Mouse (Mus musculus): ENCODE data around the gene Gucy1a1. TPM values are rescaled to one million over a fixed set of nuclear protein-coding genes. Genes with fewer than 3 reads are reported as not detected.
"Not testable (repeated sequence)": the region's sequence is repeated elsewhere in the genome, so short reads cannot be mapped to it uniquely, and the experiment has no call there.

Gene Gucy1a1
- 1 to 10 TPM; 3.4 to 6.0 (median 4.7) TPM for total RNA-seq (2022)

GRCm38 (mm10) chr3:82145126-82145901, at the start of gene Gucy1a1:
Gene Gucy1a1 (minus strand): TSS chr3:82145789.
- no peak for DNase-seq (ENCODE audit: low spot score in 2 of 2)

DNA sequence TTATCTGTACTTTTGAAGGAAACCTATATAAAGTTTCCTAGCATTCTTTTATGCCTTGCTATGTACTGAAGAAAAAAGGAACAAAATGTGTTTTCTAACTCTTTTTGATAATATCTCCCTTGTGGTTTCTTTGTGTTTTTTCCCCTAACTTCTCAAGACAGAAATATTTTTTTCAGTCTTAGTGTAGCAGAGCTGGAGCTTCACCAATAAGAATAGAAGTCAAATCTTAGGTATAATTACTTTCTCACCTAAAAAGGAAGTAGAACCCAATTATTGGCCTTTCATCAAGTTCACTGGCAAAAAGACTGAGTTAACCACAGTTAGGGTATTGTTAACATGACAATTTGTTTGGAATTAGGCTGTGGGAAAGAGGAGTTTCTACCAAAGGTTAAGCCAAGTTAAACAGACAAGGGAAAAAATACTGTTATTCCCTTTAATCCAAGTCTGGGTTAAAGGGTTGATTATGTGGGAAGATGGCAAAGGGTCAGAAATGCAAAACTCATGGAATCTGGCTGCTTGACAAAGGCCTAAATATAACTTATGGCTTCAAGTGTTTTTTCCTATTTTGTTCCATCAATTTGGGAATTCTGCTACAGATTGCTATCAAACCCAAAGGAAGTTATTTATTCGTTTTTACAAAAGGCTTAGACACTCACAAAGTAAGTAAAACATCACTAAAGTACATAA, 46.1 kb upstream of the Gucy1a1 start:
- no peak for DNase-seq (ENCODE audit: low spot score in 2 of 2)

DNA sequence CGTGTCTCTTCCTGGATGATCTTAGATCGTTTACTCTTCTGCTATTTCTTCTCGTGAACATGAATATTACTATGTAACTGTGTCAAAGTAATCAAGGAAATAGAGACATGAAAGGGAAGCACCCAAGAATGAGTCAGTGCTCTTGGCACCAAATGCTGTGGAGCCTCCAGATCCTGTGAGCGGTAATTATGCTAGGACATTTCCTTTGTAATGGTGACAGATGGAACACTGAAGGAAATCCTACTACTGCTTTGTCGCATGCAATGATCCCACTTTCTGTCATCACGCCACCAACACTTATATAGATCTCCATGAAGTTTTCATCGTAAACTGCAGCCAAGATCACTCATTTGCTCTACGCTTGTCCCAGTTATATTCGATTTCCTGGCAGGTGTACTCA, 40.0 kb upstream of the Gucy1a1 start:
- DNase-seq (ENCODE audit: low spot score in 2 of 2) = no peak

DNA sequence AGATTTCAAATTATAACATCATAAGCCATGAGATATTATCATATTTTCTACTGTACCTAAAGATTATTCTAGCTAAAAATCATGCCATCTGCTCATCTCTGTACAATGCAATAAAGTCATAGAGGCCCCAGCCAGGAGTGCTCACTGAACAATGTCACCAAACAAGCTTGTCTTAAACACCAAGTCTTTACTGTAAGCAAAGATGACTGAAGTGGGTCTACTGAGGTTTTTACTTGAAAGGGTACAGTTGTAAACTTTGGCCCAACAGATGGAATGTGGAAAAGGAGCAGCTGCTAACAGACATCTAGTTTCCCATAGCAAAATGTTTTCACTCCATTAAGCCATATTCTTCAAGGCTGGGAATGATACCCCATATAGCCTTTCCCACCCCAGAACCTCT, 35.9 kb upstream of the Gucy1a1 start:
- DNase-seq (ENCODE audit: low spot score in 2 of 2) = no peak

GRCm38 (mm10) chr3:82180253-82180652, 34.7 kb upstream of the Gucy1a1 start:
- no peak for DNase-seq (ENCODE audit: low spot score in 2 of 2)

DNA sequence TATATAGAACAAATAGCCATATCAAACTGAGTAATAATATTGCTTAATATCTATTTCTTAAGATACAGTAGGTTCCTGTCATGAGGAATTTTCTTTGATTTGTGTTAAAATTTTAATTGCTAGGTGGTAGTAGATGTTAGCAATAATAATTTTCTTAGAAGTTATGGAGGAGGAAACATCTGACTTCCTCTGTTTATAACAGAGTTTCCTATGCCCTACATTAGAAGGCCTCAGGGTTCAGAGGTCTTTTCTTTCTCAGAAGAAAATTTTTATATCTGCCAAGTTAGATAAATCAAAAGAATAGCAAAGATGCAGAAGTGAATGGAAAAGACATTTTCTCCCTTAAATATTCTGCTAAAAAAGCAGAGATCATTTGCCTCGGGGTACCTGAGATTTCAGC, 29.9 kb upstream of the Gucy1a1 start:
- DNase-seq (ENCODE audit: low spot score in 2 of 2) = no peak

DNA sequence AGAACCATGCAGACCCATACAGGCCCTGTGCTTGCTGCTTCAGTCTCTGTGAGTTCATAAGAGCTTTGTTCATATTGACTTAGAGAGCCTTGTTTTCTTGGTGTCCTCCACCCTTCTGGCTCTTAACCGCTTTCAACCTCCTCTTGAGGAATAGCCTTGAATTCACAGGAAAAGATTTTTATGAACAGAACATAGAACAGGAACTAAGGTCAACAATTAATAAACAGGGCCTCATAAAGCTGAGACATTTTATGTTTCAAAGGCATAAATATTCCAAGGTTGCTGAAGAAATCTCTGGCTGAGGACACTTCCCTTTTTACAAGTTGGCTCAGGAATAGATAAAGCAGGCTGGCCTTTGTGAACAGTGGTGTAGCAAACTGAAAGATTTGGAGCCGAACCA, 21.5 kb upstream of the Gucy1a1 start:
- no peak for DNase-seq (ENCODE audit: low spot score in 2 of 2)

DNA sequence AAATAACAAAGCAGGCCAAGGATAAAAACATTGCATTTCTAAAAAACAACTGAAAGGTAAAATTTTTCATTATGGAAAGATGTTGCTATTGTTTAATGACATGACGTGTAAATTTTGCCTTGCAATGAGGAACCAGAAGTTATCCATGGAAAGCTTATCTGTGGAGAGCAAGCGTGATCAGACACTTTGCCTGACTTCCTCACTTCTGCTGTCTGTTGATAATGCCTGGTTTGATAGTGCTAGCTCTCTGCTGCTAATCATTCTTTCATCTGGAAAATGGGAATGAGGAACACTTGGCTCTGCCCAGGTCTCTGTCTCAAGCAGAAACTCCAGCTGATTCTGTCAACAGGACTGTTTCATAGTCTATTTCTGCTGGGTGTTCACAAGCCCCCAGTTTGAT, 20.3 kb upstream of the Gucy1a1 start:
- DNase-seq (ENCODE audit: low spot score in 2 of 2) = no peak

DNA sequence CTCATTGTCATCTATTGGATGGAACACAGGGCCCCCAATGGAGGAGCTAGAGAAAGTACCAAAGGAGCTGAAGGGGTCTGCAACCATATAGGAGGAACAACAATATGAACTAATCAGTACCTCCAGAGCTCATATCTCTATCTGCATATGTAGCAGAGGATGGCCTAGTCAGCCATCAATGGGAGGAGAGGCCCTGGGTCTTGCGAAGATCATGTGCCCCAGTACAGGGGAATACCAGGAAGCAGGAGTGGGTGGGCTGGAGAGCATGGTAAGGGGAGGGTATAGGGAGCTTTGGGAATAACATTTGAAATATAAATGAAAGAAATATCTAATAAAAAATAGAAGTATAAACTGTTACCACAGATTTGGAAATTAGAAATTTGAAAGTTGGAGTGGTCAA, 17.4 kb upstream of the Gucy1a1 start:
- not testable (repeated sequence) for DNase-seq (ENCODE audit: low spot score in 2 of 2)

DNA sequence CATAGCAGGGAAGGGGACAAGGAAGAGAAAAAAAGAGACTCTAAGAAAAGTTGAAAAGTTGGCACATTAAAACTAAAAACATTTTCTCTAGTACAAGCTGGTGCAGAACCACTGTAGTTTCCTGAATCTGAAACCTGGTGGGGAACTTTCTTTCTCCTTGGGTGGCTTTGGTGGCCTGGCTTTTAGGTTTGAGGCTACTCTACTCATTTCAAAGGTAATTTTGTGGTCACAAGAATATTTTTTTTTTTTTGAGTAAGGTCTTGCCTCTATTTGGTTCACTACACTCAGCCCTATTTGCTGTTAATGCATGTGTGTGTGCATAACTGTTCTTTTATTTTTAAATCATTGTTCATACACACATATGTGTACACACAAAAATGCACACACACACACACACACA, 389 bp upstream of the Gucy1a1 start:
- no peak for DNase-seq (ENCODE audit: low spot score in 2 of 2)

- DNase-seq (ENCODE audit: low spot score in 2 of 2) = no peak
Observed at GRCm38 (mm10) chr3:82144725-82145125, 864 bp downstream of the Gucy1a1 start.

DNA sequence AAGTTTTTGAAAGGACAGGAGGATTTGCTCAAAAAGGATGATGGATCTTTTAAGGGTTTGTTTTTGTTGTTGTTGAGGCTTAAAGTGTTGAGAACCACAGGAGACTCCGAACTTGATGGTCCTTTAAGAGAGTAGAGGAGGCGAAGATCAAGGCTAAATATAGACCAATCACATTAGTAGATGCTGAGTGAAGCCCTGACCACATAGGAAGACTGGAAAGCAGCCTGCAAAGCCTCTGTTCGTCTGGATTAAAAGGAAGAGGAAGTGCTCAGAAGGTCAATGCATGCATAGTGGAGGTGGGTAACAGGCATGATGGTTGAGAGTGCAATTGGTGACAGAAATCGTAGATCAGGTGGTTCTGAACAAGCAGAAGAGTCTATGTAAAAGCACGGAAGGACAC, 4.8 kb downstream of the Gucy1a1 start:
- no peak for DNase-seq (ENCODE audit: low spot score in 2 of 2)

GRCm38 (mm10) chr3:82138002-82138667, 7.5 kb downstream of the Gucy1a1 start:
- no peak for DNase-seq (ENCODE audit: low spot score in 2 of 2)

DNA sequence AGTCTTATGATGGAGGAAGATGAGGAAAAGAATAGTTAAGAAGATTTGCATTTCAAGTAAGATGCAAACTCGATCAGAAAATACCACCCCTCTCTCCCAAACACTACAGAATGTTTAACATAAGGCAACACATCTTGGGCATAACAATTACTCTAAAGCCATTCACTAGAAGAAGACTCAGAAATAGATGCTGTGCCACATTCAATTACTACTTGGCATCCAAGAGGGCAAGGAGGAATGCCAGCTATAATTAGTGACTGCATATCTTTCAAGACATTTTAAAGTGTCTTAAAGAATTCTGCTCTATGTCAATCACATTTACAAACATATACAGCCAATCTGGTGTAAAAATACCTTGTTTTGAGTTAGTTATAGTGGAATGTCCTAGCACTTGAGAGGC, 10.1 kb downstream of the Gucy1a1 start:
- DNase-seq (ENCODE audit: low spot score in 2 of 2) = no peak

DNA sequence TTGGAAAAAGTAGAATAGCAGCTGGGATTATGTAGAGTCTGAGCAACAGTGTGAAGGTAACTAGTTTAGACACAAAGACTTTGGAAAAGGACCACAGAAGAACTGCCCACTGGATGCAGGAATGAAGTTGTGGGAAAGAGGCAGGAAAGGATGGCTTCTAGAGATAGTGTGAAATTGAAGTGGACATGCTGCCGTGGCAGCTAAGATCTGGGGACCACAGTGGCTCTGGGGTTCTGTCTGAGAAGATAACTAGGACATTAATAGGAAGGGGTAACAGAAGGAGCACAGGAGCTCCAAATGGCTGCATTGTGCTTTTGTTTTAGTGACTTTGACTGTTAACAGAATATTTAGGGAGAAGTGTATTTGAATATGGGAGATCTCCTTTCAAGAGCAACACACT, 16.3 kb downstream of the Gucy1a1 start:
- no peak for DNase-seq (ENCODE audit: low spot score in 2 of 2)

- no peak for DNase-seq (ENCODE audit: low spot score in 2 of 2)
Observed at GRCm38 (mm10) chr3:82124567-82124966, 21.0 kb downstream of the Gucy1a1 start.

DNA sequence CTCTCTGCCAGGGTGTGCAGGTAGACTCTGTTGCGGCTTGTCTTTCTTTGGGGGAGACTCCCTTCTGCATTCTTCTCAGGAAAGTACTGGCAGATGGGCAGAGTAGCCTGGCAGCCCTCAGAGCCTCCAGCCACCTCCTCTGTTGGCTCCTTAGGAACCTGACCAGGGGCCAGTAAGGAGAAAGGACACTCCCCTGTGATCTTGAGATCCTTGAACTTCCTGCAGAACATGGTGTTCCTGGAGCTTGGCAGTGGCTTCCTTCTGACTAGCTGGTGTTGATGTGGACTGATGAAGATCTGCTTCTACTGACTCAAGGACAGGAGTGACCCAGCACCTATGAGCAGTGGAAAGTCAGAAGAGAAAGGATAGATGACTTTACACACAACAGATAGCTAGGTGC, 26.7 kb downstream of the Gucy1a1 start:
- DNase-seq (ENCODE audit: low spot score in 2 of 2) = no peak

DNA sequence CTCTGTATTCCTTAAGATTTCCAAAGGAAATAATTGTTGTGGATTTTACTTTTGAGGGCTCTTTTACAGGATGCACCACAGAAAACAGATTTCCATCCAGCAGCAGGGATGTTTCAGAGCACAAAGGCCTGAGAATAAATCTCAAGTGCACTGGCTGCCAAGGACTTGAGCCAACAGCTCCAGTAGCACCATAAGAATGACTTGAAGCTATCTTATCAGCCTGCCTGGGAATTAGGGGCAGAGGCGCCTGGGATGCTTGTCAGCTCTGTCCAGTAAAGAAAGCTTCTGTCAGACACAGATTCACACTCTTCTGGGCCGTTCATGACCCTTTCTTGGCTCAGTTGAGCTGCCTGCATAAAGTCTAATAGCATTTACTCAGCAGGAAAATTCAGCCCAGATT, 33.1 kb downstream of the Gucy1a1 start:
- DNase-seq (ENCODE audit: low spot score in 2 of 2) = no peak

DNA sequence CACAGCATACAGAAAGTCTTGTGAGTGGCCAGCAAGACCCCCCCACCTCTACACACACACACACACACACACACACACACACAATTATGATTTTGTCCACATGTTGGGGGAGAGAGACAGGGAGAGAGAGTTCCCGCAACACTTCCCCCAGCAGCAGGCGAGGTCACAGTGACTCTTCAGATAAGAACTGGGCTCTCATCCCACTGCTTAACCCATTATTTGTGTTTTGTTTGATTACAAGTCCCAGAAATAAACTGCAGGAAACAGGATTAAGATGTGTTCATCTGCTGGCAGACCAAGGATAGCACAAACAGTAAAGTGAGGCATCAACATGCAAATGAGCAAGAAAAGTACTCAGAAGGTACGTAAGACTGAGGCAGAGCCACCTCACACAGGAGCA, 33.6 kb downstream of the Gucy1a1 start:
- DNase-seq (ENCODE audit: low spot score in 2 of 2) = no peak

- no peak for DNase-seq (ENCODE audit: low spot score in 2 of 2)
Observed at GRCm38 (mm10) chr3:82108951-82109350, 36.6 kb downstream of the Gucy1a1 start.

- no peak for DNase-seq (ENCODE audit: low spot score in 2 of 2)
Observed at GRCm38 (mm10) chr3:82104229-82104628, 41.4 kb downstream of the Gucy1a1 start.

DNA sequence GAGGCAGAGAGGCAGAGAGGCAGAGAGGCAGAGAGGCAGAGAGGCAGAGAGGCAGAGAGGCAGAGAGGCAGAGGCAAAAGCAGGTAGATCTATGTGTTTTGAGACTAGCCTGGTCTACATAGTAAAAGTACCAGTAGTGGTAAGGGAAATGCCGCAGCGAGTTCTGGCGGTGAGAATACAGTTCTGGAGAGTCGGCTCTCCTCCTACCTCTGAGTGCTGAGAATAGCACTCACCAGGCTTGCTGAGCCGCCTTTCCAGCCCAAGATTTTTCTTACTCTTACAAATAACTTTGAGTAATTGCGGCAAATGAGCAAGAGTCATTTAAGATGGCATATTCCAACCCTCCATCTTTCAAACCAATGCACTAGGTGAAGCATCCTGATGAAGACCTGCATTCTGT, 46.5 kb downstream of the Gucy1a1 start:
- DNase-seq (ENCODE audit: low spot score in 2 of 2) = no peak

GRCm38 (mm10) chr3:82096801-82097200, 48.8 kb downstream of the Gucy1a1 start:
- DNase-seq (ENCODE audit: low spot score in 2 of 2) = no peak

All from gastrocnemius, adult 8-10 months (tissue).